Mouse (Mus musculus) forebrain, embryonic 12.5 days (tissue): ENCODE data around the gene Hist2h2bb. TPM values are rescaled to one million over a fixed set of nuclear protein-coding genes. Genes with fewer than 3 reads are reported as not detected.

Experiments used
- ATAC-seq: fragments of 200-750 bp; cut with Nextera tagmentation; 2 replicates; pipeline ENCODE4 v1.8.0; 2017; ENCODE audit warnings: moderate TSS enrichment; ENCODE audit not compliant: low FRiP score
- H3K27ac ChIP-seq: fragments of 300-500 bp; sonication (generic); 2 replicates; pipeline ENCODE4 v1.5.1; 2016; ENCODE audit warnings: mild to moderate bottlenecking
- H3K27me3 ChIP-seq: fragments of 300-500 bp; sonication (generic); 2 replicates; pipeline ENCODE4 v1.6.1; 2016; ENCODE audit warnings: mild to moderate bottlenecking
- H3K36me3 ChIP-seq: fragments of 300-500 bp; sonication (generic); replicated peaks from 2 replicates; pipeline ENCODE4 v1.6.1; 2016; ENCODE audit warnings: mild to moderate bottlenecking
- H3K4me1 ChIP-seq: fragments of 300-500 bp; sonication (generic); 2 replicates; pipeline ENCODE4 v1.6.1; 2016
- H3K4me2 ChIP-seq: fragments of 300-500 bp; sonication (generic); 2 replicates; pipeline ENCODE4 v1.6.1; 2016; ENCODE audit warnings: mild to moderate bottlenecking, moderate library complexity
- H3K4me3 ChIP-seq: fragments of 300-500 bp; sonication (generic); replicated peaks from 2 replicates; pipeline ENCODE4 v1.5.1; 2016; ENCODE audit warnings: mild to moderate bottlenecking
- H3K9ac ChIP-seq: fragments of 300-500 bp; sonication (generic); 2 replicates; pipeline ENCODE4 v1.6.1; 2016; ENCODE audit warnings: mild to moderate bottlenecking
- H3K9me3 ChIP-seq: fragments of 300-500 bp; sonication (generic); 2 replicates; pipeline ENCODE4 v1.6.1; 2016
- WGBS: fragments of 180-500 bp; shearing (Covaris S2); methylation state at CpG from one replicate; pipeline ENCODE4 v1.1.7; 2016; 5-methylcytosine and 5-hydroxymethylcytosine counted together
- microRNA-seq: library from miRNA; unstranded; fragments of <30 nt; microRNA quantifications from one replicate; pipeline ENCODE4, GENCODE M21; 2017
- polyA plus RNA-seq: library from polyadenylated mRNA; unstranded; fragments of >200 nt; fragmentation: Nextera tagmentation; extraction: Ambion mirVana; gene quantifications from 2 replicates; pipeline ENCODE4 v1.2.1, GENCODE M21; 2016

Gene Hist2h2bb
- polyA plus RNA-seq, 1 experiment from 2014 or later = 28.6 TPM

- H3K4me3 ChIP-seq = no peak overlapping the region
- no peaks in the 10 kb centered on the region for H3K9me3 ChIP-seq
- no peaks in the 10 kb centered on the region for H3K36me3 ChIP-seq
- no peak overlapping the region for H3K27ac ChIP-seq
- H3K4me1 ChIP-seq = no peaks in the 10 kb centered on the region
- ATAC-seq = no peak
- H3K9ac ChIP-seq = no peak overlapping the region
- no peaks in the 10 kb centered on the region for H3K27me3 ChIP-seq
- no peak overlapping the region for H3K4me2 ChIP-seq
- WGBS = 92% methylated on average over 2 of the region's 2 CpGs
Observed at GRCm38 (mm10) chr3:96299562-96299961, 30.0 kb downstream of the Hist2h2bb start.

- no peak overlapping the region for H3K27ac ChIP-seq
- ATAC-seq = no peak
- 79% methylated on average over 26 of the region's 26 CpGs for WGBS
- H3K4me1 ChIP-seq = no peaks in the 10 kb centered on the region
- H3K9ac ChIP-seq = no peak overlapping the region
- no peaks in the 10 kb centered on the region for H3K36me3 ChIP-seq
- H3K27me3 ChIP-seq = peaks cover 1% of the 10 kb centered on the region; the same call in 1 of the 2 replicates
- H3K4me3 ChIP-seq = no peak overlapping the region
- no peaks in the 10 kb centered on the region for H3K9me3 ChIP-seq
- H3K4me2 ChIP-seq = peak overlapping the region; percentile 10; the same call in 1 of the 2 replicates
Observed at GRCm38 (mm10) chr3:96300706-96301529, 31.4 kb downstream of the Hist2h2bb start.

GRCm38 (mm10) chr3:96302076-96302475 is 32.5 kb downstream of the Hist2h2bb start:
- no peaks in the 10 kb centered on the region for H3K36me3 ChIP-seq
- H3K9me3 ChIP-seq = no peaks in the 10 kb centered on the region
- no peak overlapping the region for H3K27ac ChIP-seq
- no peaks in the 10 kb centered on the region for H3K4me1 ChIP-seq
- WGBS = 86% methylated on average over 5 of the region's 5 CpGs
- H3K4me2 ChIP-seq = no peak overlapping the region
- H3K4me3 ChIP-seq = no peak overlapping the region
- H3K27me3 ChIP-seq = peaks cover 2% of the 10 kb centered on the region; the same call in 1 of the 2 replicates
- ATAC-seq = no peak
- no peak overlapping the region for H3K9ac ChIP-seq

- WGBS = 89% methylated on average over 9 of the region's 9 CpGs
- peaks cover 2% of the 10 kb centered on the region; the same call in 1 of the 2 replicates for H3K27me3 ChIP-seq
- no peak overlapping the region for H3K4me3 ChIP-seq
- H3K9me3 ChIP-seq = no peaks in the 10 kb centered on the region
- H3K36me3 ChIP-seq = no peaks in the 10 kb centered on the region
- H3K27ac ChIP-seq = no peak overlapping the region
- no peak overlapping the region for H3K4me2 ChIP-seq
- ATAC-seq = no peak
- no peaks in the 10 kb centered on the region for H3K4me1 ChIP-seq
- no peak overlapping the region for H3K9ac ChIP-seq
Observed at GRCm38 (mm10) chr3:96306506-96306905, 37.0 kb downstream of the Hist2h2bb start.

GRCm38 (mm10) chr3:96309441-96309840 is 39.9 kb downstream of the Hist2h2bb start:
- Histone ChIP-seq H3K4me1 (no peaks in the 10 kb centered on the region), H3K9me3 (no peaks in the 10 kb centered on the region), H3K9ac (no peak overlapping the region), H3K27me3 (peaks cover 2% of the 10 kb centered on the region; the same call in 1 of the 2 replicates), H3K4me3 (no peak overlapping the region), H3K27ac (no peak overlapping the region), H3K4me2 (no peak overlapping the region), H3K36me3 (no peaks in the 10 kb centered on the region)
- WGBS = 75% methylated on average over 3 of the region's 3 CpGs
- no peak for ATAC-seq

GRCm38 (mm10) chr3:96312341-96313098 is 43.0 kb downstream of the Hist2h2bb start:
- no peak for ATAC-seq
- Histone ChIP-seq H3K4me3 (no peak overlapping the region), H3K4me1 (no peaks in the 10 kb centered on the region), H3K27me3 (no peaks in the 10 kb centered on the region), H3K4me2 (no peak overlapping the region), H3K36me3 (no peaks in the 10 kb centered on the region), H3K9me3 (no peaks in the 10 kb centered on the region), H3K27ac (no peak overlapping the region), H3K9ac (no peak overlapping the region)
- 71% methylated on average over 8 of the region's 8 CpGs for WGBS

Small RNA genes within 50 kb of the gene (microRNA-seq; reads per million reads assigned to microRNA genes)
- gene Gm44492 = not detected
- not detected for gene Gm47311
- not detected for gene Gm47313

Other genes with a start within 250 kb of the Hist2h2bb start
- gene Vps45, start 211.3 kb upstream of the Hist2h2bb start, polyA plus RNA-seq = 39.2 and 47.0 TPM in 2 replicates
- 14.0 and 15.5 TPM in 2 replicates for gene Otud7b, start 165.2 kb upstream of the Hist2h2bb start, polyA plus RNA-seq
- 13.4 and 17.8 TPM in 2 replicates for gene Mtmr11, start 107.7 kb upstream of the Hist2h2bb start, polyA plus RNA-seq
- 185 and 201 TPM in 2 replicates for gene Sf3b4, start 97.4 kb upstream of the Hist2h2bb start, polyA plus RNA-seq
- 22.9 and 24.3 TPM in 2 replicates for gene Sv2a, start 88.6 kb upstream of the Hist2h2bb start, polyA plus RNA-seq
- 72.2 and 77.9 TPM in 2 replicates for gene Bola1, start 50.0 kb upstream of the Hist2h2bb start, polyA plus RNA-seq
- gene Hist2h2ab, start 49.9 kb upstream of the Hist2h2bb start, polyA plus RNA-seq = 1.1 and 1.7 TPM in 2 replicates
- gene Hist2h2ac, start 48.9 kb upstream of the Hist2h2bb start, polyA plus RNA-seq = 13.8 and 14.0 TPM in 2 replicates
- 14.9 and 15.4 TPM in 2 replicates for gene Hist2h2be, start 48.6 kb upstream of the Hist2h2bb start, polyA plus RNA-seq
- 11.6 and 17.3 TPM in 2 replicates for gene Hist2h3c2, start 30.6 kb upstream of the Hist2h2bb start, polyA plus RNA-seq
- 79.4 and 86.1 TPM in 2 replicates for gene Hist2h2aa2, start 29.5 kb upstream of the Hist2h2bb start, polyA plus RNA-seq
- 18.5 and 21.0 TPM in 2 replicates for gene Hist2h2aa1, start 24.3 kb upstream of the Hist2h2bb start, polyA plus RNA-seq
- not detected in 2 replicates for gene Hist2h3c1, start 23.1 kb upstream of the Hist2h2bb start, polyA plus RNA-seq
- gene Hist2h4, start 6.4 kb upstream of the Hist2h2bb start, polyA plus RNA-seq = 16.1 and 19.5 TPM in 2 replicates
- gene Hist2h3b, start 1.1 kb upstream of the Hist2h2bb start, polyA plus RNA-seq = 94.8 and 111 TPM in 2 replicates
- 0.54 and 0.56 TPM in 2 replicates for gene Fcgr1, start 24.2 kb downstream of the Hist2h2bb start, polyA plus RNA-seq
- gene BC107364, start 182.6 kb downstream of the Hist2h2bb start, polyA plus RNA-seq = not detected in 2 replicates